Mouse (Mus musculus) liver, embryonic 14.5 days (tissue): ENCODE results near the gene Git2.

Experiments used
- CTCF ChIP-seq: IDR thresholded peaks from 2 replicates; pipeline ENCODE4 v1.5.1; 2016; ENCODE audit warnings: antibody characterized with exemption, low read depth, control low read depth
- EP300 ChIP-seq: IDR thresholded peaks from 2 replicates; pipeline ENCODE4 v1.6.1; 2016; ENCODE audit warnings: antibody characterized with exemption, low read depth

- TF ChIP-seq CTCF (no peak), EP300 (no peak)
Observed at GRCm38 (mm10) chr5:114795653-114796052, 20.3 kb upstream of the Git2 start.
